Mouse (Mus musculus) intestine, postnatal 0 days (tissue): ENCODE results near the gene Midn. TPM values are rescaled to one million over a fixed set of nuclear protein-coding genes. Genes with fewer than 3 reads are reported as not detected.

Source experiments
- ATAC-seq: fragments of 200-750 bp; cut with Nextera tagmentation; 2 replicates; pipeline ENCODE4 v1.8.0; 2017; ENCODE audit warnings: mild to moderate bottlenecking, moderate TSS enrichment, moderate library complexity
- H3K27ac ChIP-seq: fragments of 300-500 bp; sonication (generic); 2 replicates; pipeline ENCODE4 v1.5.1; 2014; ENCODE audit warnings: mild to moderate bottlenecking, low read depth, low read length, moderate library complexity
- H3K27me3 ChIP-seq: fragments of 300-500 bp; sonication (generic); replicated peaks from 2 replicates; pipeline ENCODE4 v1.6.1; 2014; ENCODE audit warnings: low read length, mixed read lengths; ENCODE audit not compliant: control insufficient read depth, insufficient read depth
- H3K36me3 ChIP-seq: fragments of 300-500 bp; sonication (generic); 2 replicates; pipeline ENCODE4 v1.6.1; 2014; ENCODE audit warnings: mild to moderate bottlenecking, moderate library complexity; ENCODE audit not compliant: control insufficient read depth, insufficient read depth
- H3K4me1 ChIP-seq: fragments of 300-500 bp; sonication (generic); replicated peaks from 2 replicates; pipeline ENCODE4 v1.6.1; 2014; ENCODE audit warnings: antibody characterized with exemption, low read length, mixed read lengths; ENCODE audit not compliant: control insufficient read depth, insufficient read depth
- H3K4me2 ChIP-seq: fragments of 300-500 bp; sonication (generic); replicated peaks from 2 replicates; pipeline ENCODE4 v1.6.1; 2014; ENCODE audit warnings: low read depth, mild to moderate bottlenecking, moderate library complexity
- H3K4me3 ChIP-seq: fragments of 300-500 bp; sonication (generic); 2 replicates; pipeline ENCODE4 v1.5.1; 2014; ENCODE audit warnings: low read depth, low read length
- H3K9ac ChIP-seq: fragments of 300-500 bp; sonication (generic); 2 replicates; pipeline ENCODE4 v1.6.1; 2014; ENCODE audit warnings: mild to moderate bottlenecking, low read depth, low read length
- H3K9me3 ChIP-seq: fragments of 300-500 bp; sonication (generic); 2 replicates; pipeline ENCODE4 v1.6.1; 2016; ENCODE audit warnings: mixed run types; ENCODE audit not compliant: control insufficient read depth
- CTCF ChIP-seq: sonication (generic); IDR thresholded peaks from 2 replicates; pipeline ENCODE4 v1.5.1; 2016; ENCODE audit warnings: low read depth, mild to moderate bottlenecking, control low read depth, antibody characterized with exemption, moderate library complexity
- WGBS: fragments of 180-500 bp; shearing (Covaris S2); extraction: QIAGEN DNeasy Blood & Tissue Kit; methylation state at CpG from one replicate; pipeline ENCODE4 v1.1.7; 2014; 5-methylcytosine and 5-hydroxymethylcytosine counted together
- polyA plus RNA-seq: library from polyadenylated mRNA; unstranded; fragments of >200 nt; fragmentation: Nextera tagmentation; extraction: Ambion mirVana; gene quantifications from 2 replicates; pipeline ENCODE4 v1.2.1, GENCODE M21; 2015

The Midn gene
- polyA plus RNA-seq, 1 experiment from 2014 or later = 19.5 TPM

GRCm38 (mm10) chr10:80158307-80158986 lies 10.4 kb downstream of the Midn start:
- ATAC-seq = peak; percentile 12

DNA sequence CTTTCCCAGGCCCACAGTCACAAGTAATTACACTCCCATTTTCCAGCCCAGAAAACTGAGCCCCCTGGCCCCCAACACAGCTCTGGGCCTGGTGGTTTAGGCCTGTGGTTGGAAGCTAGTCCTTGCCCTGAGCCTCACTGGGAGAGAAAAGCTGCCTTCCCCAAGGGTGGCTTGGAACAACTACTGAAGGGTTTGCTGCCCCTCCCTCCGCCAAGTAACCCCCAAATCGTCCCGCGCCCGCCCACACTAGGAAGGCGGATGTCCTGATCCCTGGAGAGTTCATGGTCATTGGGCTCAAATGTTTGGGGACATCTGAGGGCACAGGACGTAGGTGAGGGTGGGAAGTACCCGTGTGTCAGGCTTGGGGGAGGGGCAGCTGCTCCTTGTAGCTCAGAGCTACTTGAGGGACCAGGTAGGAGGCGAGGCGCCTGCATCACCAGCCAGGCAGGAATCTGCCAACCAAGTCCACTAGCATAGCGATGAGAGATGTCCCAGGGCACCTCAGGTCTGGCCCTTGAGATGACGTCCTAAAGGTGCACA lies 11.0 kb downstream of the Midn start:
- Histone ChIP-seq H3K9me3 (no peaks in the 10 kb centered on the region), H3K4me2 (peak overlapping the region; percentile 69), H3K4me3 (peak overlapping the region; percentile 26), H3K4me1 (peaks cover 37% of the 10 kb centered on the region), H3K9ac (no peak overlapping the region), H3K36me3 (peaks cover 36% of the 10 kb centered on the region), H3K27me3 (no peaks in the 10 kb centered on the region), H3K27ac (peak overlapping the region; percentile 92)
- WGBS = 11% methylated on average over 12 of the region's 12 CpGs
- no peak; the same call in 1 of the 2 replicates for ATAC-seq
- no peak for TF ChIP-seq CTCF

More at GRCm38 (mm10) chr10:80158307-80158986, 10.4 kb downstream of the Midn start:
- Histone ChIP-seq H3K36me3 (peaks cover 42% of the 10 kb centered on the region), H3K9ac (0 out of 2 replicates have a peak overlapping the region, but pooled peaks have one; percentile 43), H3K27me3 (no peaks in the 10 kb centered on the region), H3K27ac (peak overlapping the region; percentile 92), H3K4me1 (peaks cover 36% of the 10 kb centered on the region), H3K9me3 (no peaks in the 10 kb centered on the region), H3K4me3 (no peak overlapping the region), H3K4me2 (peak overlapping the region; percentile 25)
- no peak for TF ChIP-seq CTCF
- WGBS = 8% methylated on average over 18 of the region's 18 CpGs

- H3K27ac ChIP-seq = peak overlapping the region; percentile 92
- peak overlapping the region; percentile 26 for H3K4me3 ChIP-seq
- peaks cover 37% of the 10 kb centered on the region for H3K4me1 ChIP-seq
- peak; percentile 59 for ATAC-seq
- TF ChIP-seq CTCF = peak; percentile 16
- no peaks in the 10 kb centered on the region for H3K27me3 ChIP-seq
- no peak overlapping the region; the same call in 1 of the 2 replicates for H3K9ac ChIP-seq
- peaks cover 29% of the 10 kb centered on the region for H3K36me3 ChIP-seq
- WGBS = under 1% methylated on average over 55 of the region's 55 CpGs
- H3K4me2 ChIP-seq = peak overlapping the region; percentile 69
- H3K9me3 ChIP-seq = no peaks in the 10 kb centered on the region
Measured at GRCm38 (mm10) chr10:80159561-80160454, 11.7 kb downstream of the Midn start.

- H3K4me1 ChIP-seq = peaks cover 43% of the 10 kb centered on the region
- TF ChIP-seq CTCF = no peak; the same call in 1 of the 2 replicates
- no peaks in the 10 kb centered on the region for H3K27me3 ChIP-seq
- H3K4me2 ChIP-seq = peak overlapping the region; percentile 69
- peak overlapping the region; percentile 26 for H3K4me3 ChIP-seq
- no peaks in the 10 kb centered on the region for H3K9me3 ChIP-seq
- peak; percentile 50 for ATAC-seq
- H3K27ac ChIP-seq = peak overlapping the region; percentile 92
- peaks cover 20% of the 10 kb centered on the region for H3K36me3 ChIP-seq
- H3K9ac ChIP-seq = peak overlapping the region; percentile 27
- 2% methylated on average over 33 of the region's 33 CpGs for WGBS
Measured at GRCm38 (mm10) chr10:80160455-80161371, 12.6 kb downstream of the Midn start.

DNA sequence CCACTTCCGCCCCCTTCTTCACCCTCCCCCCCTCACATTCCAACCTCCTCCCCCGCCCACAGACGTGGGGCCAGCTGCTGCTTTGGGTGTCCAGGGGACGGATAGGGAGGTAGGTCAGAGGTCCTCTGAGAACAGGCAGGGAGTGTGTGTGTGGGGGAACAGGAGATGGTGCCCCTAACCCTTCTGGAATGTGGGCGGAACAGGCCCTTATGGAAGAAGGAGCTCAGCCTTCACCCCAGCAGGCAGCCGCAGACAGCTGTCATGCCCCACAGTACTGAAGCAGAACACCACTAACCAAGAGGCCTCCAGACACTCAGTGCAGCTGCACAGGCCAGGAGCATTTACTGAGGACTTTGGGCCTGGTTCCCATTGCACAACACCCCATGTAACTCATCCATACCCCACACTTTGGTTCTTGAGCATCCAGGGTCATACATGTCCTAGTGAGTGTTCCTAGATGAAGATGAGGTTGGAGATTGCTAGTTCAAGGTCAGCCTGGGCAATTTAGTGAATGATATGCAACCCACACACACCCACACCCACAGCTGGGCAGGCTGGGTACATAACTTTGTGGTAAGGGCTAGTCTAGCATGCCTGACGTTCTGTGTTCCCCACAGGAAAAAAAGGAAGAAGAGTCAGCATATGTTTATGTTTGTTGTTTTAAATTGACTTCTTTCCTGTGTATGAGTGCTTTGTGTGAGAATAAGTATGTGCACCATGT lies 13.6 kb downstream of the Midn start:
- no peak for TF ChIP-seq CTCF
- H3K9me3 ChIP-seq = no peaks in the 10 kb centered on the region
- H3K4me2 ChIP-seq = peak overlapping the region; percentile 69
- H3K27ac ChIP-seq = peak overlapping the region; percentile 92
- no peaks in the 10 kb centered on the region for H3K27me3 ChIP-seq
- ATAC-seq = 0 out of 2 replicates have a peak, but pooled peaks have one; percentile 2
- H3K36me3 ChIP-seq = peaks cover 10% of the 10 kb centered on the region
- peaks cover 45% of the 10 kb centered on the region for H3K4me1 ChIP-seq
- H3K4me3 ChIP-seq = peak overlapping the region; percentile 26
- WGBS = 5% methylated on average over 7 of the region's 7 CpGs
- H3K9ac ChIP-seq = peak overlapping the region; percentile 27
